Mouse (Mus musculus) megakaryocyte, embryonic 14.5 days (primary cell): Measurements from ENCODE around the gene Nr4a2.

Source experiments
- FLI1 ChIP-seq: IDR thresholded peaks from 2 replicates; pipeline ENCODE4 v1.6.1; 2012; ENCODE audit warnings: low read length, inconsistent platforms, mixed read lengths
- GATA1 ChIP-seq: IDR thresholded peaks from 3 replicates; pipeline ENCODE4 v1.6.1; 2012; ENCODE audit warnings: mixed read lengths, low read length, inconsistent platforms, borderline replicate concordance

DNA sequence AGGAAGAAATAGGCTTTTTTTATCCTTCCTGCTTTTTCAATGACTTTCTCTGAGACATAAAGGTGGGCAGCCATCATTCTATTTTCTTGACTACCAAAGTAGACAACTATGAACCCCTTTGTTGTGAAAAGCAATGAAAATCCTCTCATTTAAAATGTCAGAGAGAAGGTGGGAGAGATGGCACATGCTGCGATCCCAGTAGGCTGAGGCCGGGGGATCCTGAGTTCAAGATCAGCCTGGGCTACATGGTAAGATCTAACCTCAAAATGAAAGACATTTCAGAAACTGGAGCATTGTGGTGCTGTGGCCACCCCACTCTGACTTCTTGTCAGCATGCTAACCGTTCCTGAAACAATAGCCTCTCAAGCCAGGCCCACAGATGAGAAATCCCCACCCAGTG lies 23.6 kb downstream of the Nr4a2 start:
- TF ChIP-seq GATA1 (no peak), FLI1 (no peak)
